Mouse (Mus musculus) cerebellum, postnatal 4 days (tissue): ENCODE data around the gene Amot.

Experiments used
- DNase-seq, 2 experiments: peaks; one replicate each; pipeline ENCODE4 v3.0.0; 2022; ENCODE audit warnings: low spot score in 2 of 2, mixed read lengths in 1 of 2

Gene Amot

GRCm38 (mm10) chrX:145504717-145505415 is at the start of gene Amot:
Gene Amot (minus strand): TSS chrX:145505181.
- DNase-seq: peak; percentile 36 to 64

GRCm38 (mm10) chrX:145545060-145545459 is 40.1 kb upstream of the Amot start:
- no peak for DNase-seq

GRCm38 (mm10) chrX:145543602-145544490 is 38.9 kb upstream of the Amot start:
- no peak for DNase-seq

- DNase-seq: no peak
Measured at GRCm38 (mm10) chrX:145541050-145541449, 36.1 kb upstream of the Amot start.

GRCm38 (mm10) chrX:145540321-145540720 is 35.3 kb upstream of the Amot start:
- no peak for DNase-seq

GRCm38 (mm10) chrX:145529602-145530001 is 24.6 kb upstream of the Amot start:
- no peak for DNase-seq

- DNase-seq: no peak
Measured at GRCm38 (mm10) chrX:145516322-145517066, 11.5 kb upstream of the Amot start.

GRCm38 (mm10) chrX:145515498-145516158 is 10.6 kb upstream of the Amot start:
- DNase-seq: no peak

GRCm38 (mm10) chrX:145510675-145511074 is 5.7 kb upstream of the Amot start:
- DNase-seq: no peak

GRCm38 (mm10) chrX:145505457-145506201 is 648 bp upstream of the Amot start:
- DNase-seq: peak in 1 of 2 experiments; percentile 40

GRCm38 (mm10) chrX:145501666-145502355 is 3.2 kb downstream of the Amot start:
- no peak for DNase-seq

GRCm38 (mm10) chrX:145499101-145499500 is 5.9 kb downstream of the Amot start:
- no peak for DNase-seq

- DNase-seq: no peak
Measured at GRCm38 (mm10) chrX:145498691-145499090, 6.3 kb downstream of the Amot start.

GRCm38 (mm10) chrX:145497486-145497885 is 7.5 kb downstream of the Amot start:
- no peak for DNase-seq

GRCm38 (mm10) chrX:145495381-145495780 is 9.6 kb downstream of the Amot start:
- no peak for DNase-seq

GRCm38 (mm10) chrX:145490821-145491220 is 14.2 kb downstream of the Amot start:
- DNase-seq: no peak

GRCm38 (mm10) chrX:145490417-145490816 is 14.6 kb downstream of the Amot start:
- no peak for DNase-seq

GRCm38 (mm10) chrX:145489950-145490349 is 15.0 kb downstream of the Amot start:
- DNase-seq: no peak

GRCm38 (mm10) chrX:145485495-145485894 is 19.5 kb downstream of the Amot start:
- DNase-seq: no peak

GRCm38 (mm10) chrX:145483486-145484055 is 21.4 kb downstream of the Amot start:
- no peak for DNase-seq
